Mouse (Mus musculus) C2C12 (cell line): Measurements from ENCODE around the gene Gm49353. TPM values are rescaled to one million over a fixed set of nuclear protein-coding genes. Genes with fewer than 3 reads are reported as not detected.
A peak's percentile ranks its signal among the peaks of the same experiment; 100 is the strongest.

Source experiments
- H3K27me3 ChIP-seq: one replicate; pipeline ENCODE4 v1.6.1; 2011; ENCODE audit not compliant: control insufficient read depth, insufficient read depth, insufficient read length
- H3K36me3 ChIP-seq: one replicate; pipeline ENCODE4 v1.6.1; 2011; ENCODE audit not compliant: control insufficient read depth, insufficient read depth
- H3K4me3 ChIP-seq: one replicate; pipeline ENCODE4 v1.5.1; 2011; ENCODE audit warnings: mild to moderate bottlenecking, control low read depth; ENCODE audit not compliant: poor library complexity, insufficient read depth, severe bottlenecking
- H3K79me2 ChIP-seq: one replicate; pipeline ENCODE4 v1.6.1; 2011; ENCODE audit not compliant: control insufficient read depth, insufficient read depth
- H3K79me3 ChIP-seq: one replicate; pipeline ENCODE4 v1.6.1; 2011; ENCODE audit warnings: low read depth, control low read depth
- H3ac ChIP-seq: one replicate; pipeline ENCODE3; 2011; ENCODE audit warnings: low read depth; ENCODE audit not compliant: control insufficient read depth, insufficient read length
- CEBPB ChIP-seq: IDR thresholded peaks from one replicate; pipeline ENCODE4 v1.6.1; 2011; ENCODE audit warnings: low read depth, mild to moderate bottlenecking, control low read depth, moderate library complexity
- CTCF ChIP-seq: IDR thresholded peaks from one replicate; pipeline ENCODE4 v1.5.1; 2011; ENCODE audit not compliant: control insufficient read depth, insufficient read depth, insufficient read length
- FOSL1 ChIP-seq: IDR thresholded peaks from one replicate; pipeline ENCODE4 v1.8.0; 2011; ENCODE audit warnings: mild to moderate bottlenecking, low read length; ENCODE audit not compliant: poor library complexity, insufficient read depth, severe bottlenecking
- MAX ChIP-seq: IDR thresholded peaks from one replicate; pipeline ENCODE4 v1.6.1; 2011; ENCODE audit warnings: mild to moderate bottlenecking, control low read depth
- MYOD1 ChIP-seq: IDR thresholded peaks from one replicate; pipeline ENCODE4 v1.6.1; 2011; ENCODE audit warnings: low read depth; ENCODE audit not compliant: control insufficient read depth, insufficient read length
- MYOG ChIP-seq: IDR thresholded peaks from one replicate; pipeline ENCODE4 v1.6.1; 2011; ENCODE audit not compliant: control insufficient read depth, insufficient read length; ENCODE audit errors: extremely low read depth
- USF1 ChIP-seq: IDR thresholded peaks from one replicate; pipeline ENCODE4 v1.6.1; 2011; ENCODE audit warnings: low read depth, mild to moderate bottlenecking, control low read depth, moderate library complexity
- polyA plus RNA-seq: library from polyadenylated mRNA; unstranded; fragments of >200 nt; fragmentation: generic; extraction: Trizol; gene quantifications from one replicate; pipeline ENCODE4 v1.2.1, GENCODE M21; 2012; ENCODE audit warnings: missing spikeins

The Gm49353 gene
- polyA plus RNA-seq, 1 experiment: 0.14 TPM

DNA sequence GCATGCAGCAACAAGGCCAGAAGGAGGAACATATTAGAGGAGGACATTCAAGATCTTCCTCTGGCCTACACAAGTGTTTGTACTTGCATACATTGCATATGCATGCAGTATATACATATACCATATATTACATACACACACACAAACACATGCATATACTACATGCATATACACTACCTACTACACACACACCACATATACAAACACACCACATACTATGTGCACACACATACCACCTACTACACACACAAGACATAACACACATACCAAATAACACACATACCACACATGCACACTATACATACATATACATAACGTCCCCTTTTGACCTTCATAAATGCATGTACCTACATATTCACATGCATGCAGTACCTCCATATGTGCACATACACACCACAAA lies 1.9 kb downstream of the Gm49353 start:
- Histone ChIP-seq H3K79me3 (no peaks in the 10 kb centered on the region), H3K79me2 (no peaks in the 10 kb centered on the region), H3K4me3 (no peak overlapping the region), H3K36me3 (peaks cover 17% of the 10 kb centered on the region), H3K27me3 (no peaks in the 10 kb centered on the region), H3ac (no peak overlapping the region)
- TF ChIP-seq CEBPB: no peak
- no peak for TF ChIP-seq MYOG
- TF ChIP-seq CTCF: no peak
- TF ChIP-seq FOSL1: no peak
- TF ChIP-seq MYOD1: no peak
- no peak for TF ChIP-seq USF1
- no peak for TF ChIP-seq MAX

DNA sequence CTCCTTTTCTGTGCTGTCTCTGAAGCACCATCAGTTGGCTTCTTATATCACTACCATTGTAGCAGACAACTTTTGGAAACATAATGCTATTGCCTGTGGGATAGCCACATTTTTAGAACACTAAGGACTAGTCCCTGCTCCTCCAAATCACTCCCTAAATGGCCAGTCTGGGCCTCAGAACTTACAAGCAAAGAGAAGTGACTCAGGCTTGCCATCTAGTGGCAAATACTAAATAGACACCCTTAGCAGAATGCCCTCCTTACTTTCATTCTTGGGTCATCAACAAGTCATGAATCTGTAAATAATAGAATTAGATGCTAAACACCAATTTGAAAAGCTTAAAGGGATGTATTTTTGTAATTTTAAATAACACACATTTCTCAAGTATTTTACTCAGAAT lies 8.0 kb downstream of the Gm49353 start:
- H3ac ChIP-seq: no peak overlapping the region
- H3K27me3 ChIP-seq: no peaks in the 10 kb centered on the region
- H3K4me3 ChIP-seq: no peak overlapping the region
- H3K79me3 ChIP-seq: no peaks in the 10 kb centered on the region
- TF ChIP-seq MYOG (no peak), CTCF (peak; percentile 15)
- no peaks in the 10 kb centered on the region for H3K79me2 ChIP-seq
- H3K36me3 ChIP-seq: no peaks in the 10 kb centered on the region

DNA sequence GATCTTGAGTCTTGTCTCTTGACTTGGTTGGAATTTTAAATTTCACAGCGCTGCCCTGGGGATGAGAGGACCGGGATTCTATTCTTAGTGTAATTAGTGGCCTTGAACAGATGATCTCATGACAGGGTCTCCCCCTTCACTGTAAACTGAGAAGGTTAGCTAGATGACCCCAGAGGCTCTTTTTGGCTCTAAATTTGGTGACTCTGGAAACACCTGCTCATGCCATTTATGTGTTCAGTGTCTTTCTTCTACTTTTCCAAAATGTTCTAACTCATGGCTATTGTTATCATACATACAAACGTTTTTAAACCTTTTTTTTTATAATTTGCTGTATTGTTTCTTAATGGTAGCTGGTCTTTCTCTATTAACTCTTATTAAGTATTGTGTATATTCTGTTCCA lies 10.0 kb downstream of the Gm49353 start:
- no peak overlapping the region for H3ac ChIP-seq
- H3K36me3 ChIP-seq: no peaks in the 10 kb centered on the region
- no peaks in the 10 kb centered on the region for H3K79me3 ChIP-seq
- H3K4me3 ChIP-seq: no peak overlapping the region
- no peaks in the 10 kb centered on the region for H3K27me3 ChIP-seq
- H3K79me2 ChIP-seq: no peaks in the 10 kb centered on the region
- TF ChIP-seq MYOD1 (peak; percentile 88), USF1 (no peak)

DNA sequence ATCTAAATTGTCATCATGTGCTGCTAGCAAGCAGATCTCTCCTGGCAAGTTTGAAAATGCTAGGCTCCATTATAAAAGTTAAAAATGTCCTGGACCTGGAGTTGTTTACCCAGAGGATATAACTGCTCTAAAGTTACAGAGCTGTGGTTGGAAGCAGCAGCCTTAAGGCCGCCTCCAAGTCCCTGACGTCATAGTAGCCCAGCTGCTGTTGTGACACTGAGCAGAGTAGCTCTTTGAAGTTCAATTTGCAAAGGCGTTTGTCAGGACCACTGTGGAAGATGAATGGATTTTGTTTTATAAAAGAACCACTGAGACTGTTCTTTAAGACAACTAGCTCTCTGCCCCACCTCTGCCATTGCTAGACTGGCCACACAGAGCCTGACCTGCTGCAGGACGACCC lies 12.7 kb downstream of the Gm49353 start, which contains the start of gene 9330159F19Rik:
Gene 9330159F19Rik (plus strand): TSS at position 154 of the 400 bp plus-strand sequence.
- no peaks in the 10 kb centered on the region for H3K79me2 ChIP-seq
- H3K27me3 ChIP-seq: no peaks in the 10 kb centered on the region
- no peaks in the 10 kb centered on the region for H3K79me3 ChIP-seq
- H3ac ChIP-seq: no peak within 1 kb of the TSS
- TF ChIP-seq FOSL1 (no peak), MYOD1 (peak; percentile 28), CTCF (no peak), MAX (no peak), USF1 (no peak), MYOG (no peak), CEBPB (no peak)
- no peak within 1 kb of the TSS for H3K4me3 ChIP-seq
- no peaks in the 10 kb centered on the region for H3K36me3 ChIP-seq

DNA sequence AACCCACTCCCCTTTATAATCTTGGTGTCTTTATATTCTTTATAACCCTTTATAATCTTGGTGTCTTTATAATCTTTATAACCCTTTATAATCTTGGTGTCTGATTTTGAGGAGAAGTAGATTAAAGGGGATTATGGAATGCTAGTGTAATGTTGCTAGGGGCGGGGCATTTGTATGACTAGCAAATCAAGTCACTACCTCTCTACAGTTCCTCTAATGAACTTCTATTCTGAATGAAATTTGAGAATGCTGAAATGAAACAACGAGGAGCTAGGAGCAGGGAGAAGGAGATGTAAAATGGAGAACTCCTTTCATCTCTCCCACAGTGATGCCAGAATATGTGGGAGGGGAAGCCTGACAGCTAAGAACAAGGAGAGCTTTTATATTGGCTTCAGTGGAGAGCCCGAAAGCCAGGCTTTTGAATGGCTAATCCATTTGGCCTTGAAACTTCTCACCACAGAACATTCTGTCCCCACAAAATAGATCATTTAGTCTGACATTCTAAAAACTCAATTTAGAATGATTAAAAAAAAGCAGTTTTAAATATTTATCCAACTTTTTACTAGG lies 14.9 kb downstream of the Gm49353 start:
- no peak overlapping the region for H3K4me3 ChIP-seq
- H3K79me2 ChIP-seq: no peaks in the 10 kb centered on the region
- no peak overlapping the region for H3ac ChIP-seq
- no peak for TF ChIP-seq CEBPB
- no peak for TF ChIP-seq CTCF
- TF ChIP-seq USF1: no peak
- no peak for TF ChIP-seq MYOD1
- TF ChIP-seq MAX: no peak
- TF ChIP-seq FOSL1: no peak
- no peak for TF ChIP-seq MYOG
- H3K36me3 ChIP-seq: no peaks in the 10 kb centered on the region
- H3K79me3 ChIP-seq: no peaks in the 10 kb centered on the region
- H3K27me3 ChIP-seq: no peaks in the 10 kb centered on the region

DNA sequence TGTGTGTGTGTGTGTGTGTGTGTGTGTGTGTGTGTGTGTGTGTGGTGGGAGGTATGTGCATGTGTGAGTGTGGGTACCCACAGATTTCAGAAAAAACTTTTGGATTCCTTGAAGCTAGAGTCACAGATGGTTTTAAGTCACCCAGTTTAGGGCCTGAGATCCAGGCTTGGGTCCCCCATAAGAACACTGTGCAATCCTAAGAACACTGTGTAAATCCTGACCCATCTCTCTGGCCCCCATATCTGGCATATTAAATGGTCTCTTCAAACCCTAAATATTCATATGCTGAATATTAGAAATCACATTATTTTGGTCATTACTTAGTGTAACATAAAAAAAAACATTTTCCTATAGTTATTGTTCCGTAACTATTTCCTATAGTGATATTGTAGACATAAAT lies 18.2 kb downstream of the Gm49353 start:
- Histone ChIP-seq H3K36me3 (peaks cover 3% of the 10 kb centered on the region), H3K79me2 (no peaks in the 10 kb centered on the region), H3K4me3 (no peak overlapping the region), H3K79me3 (no peaks in the 10 kb centered on the region), H3K27me3 (no peaks in the 10 kb centered on the region), H3ac (no peak overlapping the region)
- TF ChIP-seq USF1 (no peak), MYOD1 (no peak), MYOG (no peak), FOSL1 (no peak), CTCF (no peak), MAX (no peak), CEBPB (no peak)
